Mouse (Mus musculus): ENCODE data around the gene Wwtr1.

GRCm38 (mm10) chr3:57440956-57441355 is 134.8 kb downstream of the Wwtr1 start:
- TF ChIP-seq POLR2A (IDR thresholded peaks at IDR 0.05; ENCODE audit: extremely low read depth, insufficient read depth, low read length) (no peak), CTCF (IDR thresholded peaks at IDR 0.05; ENCODE audit: low read depth, low read length) (no peak)

Measured in liver, adult 2 months (tissue).